Mouse (Mus musculus): ENCODE measurements around the gene Mmp2. TPM values are rescaled to one million over a fixed set of nuclear protein-coding genes. Genes with fewer than 3 reads are reported as not detected.
"Not testable (repeated sequence)": the region's sequence is repeated elsewhere in the genome, so short reads cannot be mapped to it uniquely, and the experiment has no call there.

Gene Mmp2
- total RNA-seq (2021) = 100 to 1,000 TPM in 1 of 2 experiments, 10 to 100 TPM in 1; 94.3 to 106 TPM

DNA sequence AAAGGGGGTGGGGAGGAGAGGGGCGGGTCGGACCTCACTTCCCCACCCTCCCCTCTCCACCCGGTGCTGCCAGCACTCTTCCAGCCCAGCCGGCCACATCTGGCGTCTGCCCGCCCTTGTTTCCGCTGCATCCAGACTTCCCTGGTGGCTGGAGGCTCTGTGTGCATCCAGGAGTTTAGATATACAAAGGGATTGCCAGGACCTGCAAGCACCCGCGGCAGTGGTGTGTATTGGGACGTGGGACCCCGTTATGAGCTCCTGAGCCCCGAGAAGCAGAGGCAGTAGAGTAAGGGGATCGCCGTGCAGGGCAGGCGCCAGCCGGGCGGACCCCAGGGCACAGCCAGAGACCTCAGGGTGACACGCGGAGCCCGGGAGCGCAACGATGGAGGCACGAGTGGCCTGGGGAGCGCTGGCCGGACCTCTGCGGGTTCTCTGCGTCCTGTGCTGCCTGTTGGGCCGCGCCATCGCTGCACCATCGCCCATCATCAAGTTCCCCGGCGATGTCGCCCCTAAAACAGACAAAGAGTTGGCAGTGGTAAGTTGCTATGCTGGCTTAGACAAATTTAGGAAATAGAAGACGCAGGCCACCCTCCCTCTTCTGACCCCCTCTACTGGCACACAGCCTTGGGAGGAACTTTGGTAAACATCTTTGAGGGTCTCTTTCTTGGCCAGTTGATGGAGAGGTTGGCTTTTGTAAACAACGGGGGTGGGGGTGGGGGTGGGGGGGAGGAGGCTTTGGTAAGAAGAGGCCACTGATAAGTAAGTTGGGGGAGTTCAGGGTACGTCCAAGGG lies at the start of gene Mmp2:
Gene Mmp2, plus strand, starts transcription at position 49 of the 792 bp plus-strand sequence.
- intact Hi-C loops (cut with DNase I) = no loop called here
- DNase-seq (ENCODE audit: low spot score) = peak; percentile 71

DNA sequence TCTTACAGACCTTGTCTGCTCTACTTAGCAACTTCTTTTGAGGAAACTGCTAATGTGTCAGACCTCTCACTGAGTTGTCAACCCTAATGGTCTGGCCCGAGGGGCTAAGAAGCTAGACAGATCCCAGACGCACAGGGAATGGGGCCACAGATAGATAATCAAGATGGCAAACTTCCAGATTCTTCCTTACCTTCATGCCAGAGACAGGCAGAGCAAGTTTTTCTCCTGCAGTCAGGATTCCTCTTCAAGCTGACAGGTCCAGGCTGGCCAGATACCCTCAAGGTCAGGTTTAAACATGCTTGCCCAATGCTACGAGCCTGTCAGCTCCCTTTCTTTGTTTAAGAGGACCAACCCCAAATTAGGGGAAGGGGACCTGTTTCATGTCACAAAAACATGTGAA lies 46.1 kb upstream of the Mmp2 start:
- intact Hi-C loops (cut with DNase I) = no loop called here
- no peak for DNase-seq (ENCODE audit: low spot score)

DNA sequence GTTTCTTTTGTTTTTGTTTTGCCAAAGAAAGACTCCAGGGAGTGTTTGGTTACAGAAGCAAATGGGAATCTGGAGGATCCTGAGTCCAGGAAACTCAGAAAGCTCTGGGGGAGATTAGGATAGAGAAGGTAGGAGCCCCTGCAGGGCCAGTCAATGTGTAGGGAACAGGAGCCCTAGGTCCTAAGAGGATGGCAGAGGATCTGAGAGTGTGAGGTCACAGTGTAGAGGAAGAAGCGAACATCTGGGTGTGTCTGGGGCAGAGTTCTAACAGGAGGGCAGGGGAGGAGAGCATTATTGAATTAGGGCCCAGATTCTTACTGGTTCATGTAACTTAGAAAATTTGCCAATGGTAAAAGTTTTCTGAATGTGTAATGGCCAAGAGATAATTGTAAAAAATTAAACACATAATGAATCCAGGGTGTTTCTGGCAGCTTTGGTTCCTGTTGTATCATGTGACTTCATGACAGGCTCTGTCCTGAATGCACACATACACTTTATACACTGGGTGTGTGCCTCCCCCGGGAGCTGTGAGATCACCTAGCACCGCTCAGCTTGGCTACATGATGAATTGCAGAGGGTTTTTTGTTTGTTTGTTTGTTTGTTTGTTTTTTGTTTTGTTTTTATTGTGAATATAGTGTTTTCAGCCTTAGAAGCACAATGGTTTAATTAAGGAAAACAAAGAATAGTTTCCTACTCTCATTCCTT lies 43.0 kb upstream of the Mmp2 start:
- no peak for DNase-seq (ENCODE audit: low spot score)

DNA sequence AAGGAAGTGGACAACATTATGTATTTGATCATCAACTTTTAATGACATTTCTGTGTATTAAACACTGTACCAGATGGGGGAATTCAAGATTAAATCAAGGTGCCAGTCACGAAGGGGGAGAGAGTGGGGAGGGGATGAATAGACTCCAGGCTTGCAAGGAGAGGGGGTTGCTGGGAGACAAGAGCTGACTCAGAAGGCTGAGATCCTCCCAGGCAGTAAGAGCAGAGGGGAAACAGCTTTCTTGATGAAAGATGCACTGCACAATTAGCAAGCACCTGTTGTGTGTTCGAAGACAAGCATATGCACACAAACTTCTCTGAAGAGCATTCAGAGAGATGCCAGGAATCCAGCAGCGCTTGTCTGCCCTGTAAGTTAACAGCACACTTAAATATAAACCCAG lies 36.3 kb upstream of the Mmp2 start:
- intact Hi-C loops (cut with DNase I) = no loop called here
- DNase-seq (ENCODE audit: low spot score) = no peak

More for the DNA sequence above, 43.0 kb upstream of the Mmp2 start:
- intact Hi-C loops (cut with DNase I) = no loop called here

DNA sequence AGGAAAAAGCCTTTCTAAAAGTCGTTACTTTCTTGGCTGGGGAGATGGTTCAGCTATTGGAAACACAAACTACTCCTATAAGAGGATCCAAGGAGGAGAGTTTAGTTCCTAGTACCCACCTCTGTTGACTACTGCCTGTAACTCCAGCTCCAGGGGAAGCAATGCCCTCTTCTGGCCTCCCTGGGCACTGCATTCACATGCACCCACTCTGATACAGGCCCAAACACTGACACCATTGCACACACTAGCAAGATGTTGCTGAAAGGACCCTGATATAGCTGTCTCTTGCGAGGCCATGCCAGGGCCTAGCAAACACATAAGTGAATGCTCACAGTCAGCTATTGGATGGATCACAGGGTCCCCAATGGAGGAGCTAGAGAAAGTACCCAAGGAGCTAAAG lies 35.1 kb upstream of the Mmp2 start:
- DNase-seq (ENCODE audit: low spot score); intact Hi-C loops (cut with DNase I): not testable (repeated sequence)

DNA sequence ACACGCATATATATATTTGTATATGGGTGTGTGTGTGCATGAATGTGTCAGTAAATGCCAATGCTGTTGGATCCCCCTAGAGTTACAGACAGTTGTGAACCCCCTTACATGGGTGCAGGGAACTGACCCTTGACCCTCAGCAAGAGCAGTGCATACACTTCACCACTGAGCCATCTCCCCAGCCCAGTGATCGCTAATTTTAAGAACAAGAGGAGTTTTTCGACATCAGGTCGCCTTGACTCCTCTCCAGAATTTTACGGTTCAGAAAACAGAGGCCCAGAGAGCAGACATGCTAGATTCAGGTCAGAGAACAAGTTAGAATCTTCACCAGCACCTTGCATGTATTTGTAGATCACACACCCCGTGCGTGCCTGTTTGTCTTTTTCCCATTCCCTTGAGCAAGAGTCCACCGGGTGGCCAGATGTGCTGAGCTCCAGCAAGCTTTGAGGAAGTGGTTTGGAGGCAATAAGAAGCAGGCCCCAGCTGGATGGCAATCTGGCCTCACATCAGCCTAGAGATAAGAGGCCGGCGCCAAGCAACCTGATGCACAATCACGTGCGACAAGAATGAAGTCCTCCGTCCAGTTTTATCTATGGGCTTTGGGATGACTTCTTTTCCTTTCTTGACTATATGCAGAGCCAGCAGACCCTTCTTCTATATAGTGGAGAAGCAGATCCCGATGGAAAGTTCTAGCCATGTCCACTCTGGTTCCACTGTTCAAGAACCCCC lies 33.1 kb upstream of the Mmp2 start:
- no peak for DNase-seq (ENCODE audit: low spot score)

DNA sequence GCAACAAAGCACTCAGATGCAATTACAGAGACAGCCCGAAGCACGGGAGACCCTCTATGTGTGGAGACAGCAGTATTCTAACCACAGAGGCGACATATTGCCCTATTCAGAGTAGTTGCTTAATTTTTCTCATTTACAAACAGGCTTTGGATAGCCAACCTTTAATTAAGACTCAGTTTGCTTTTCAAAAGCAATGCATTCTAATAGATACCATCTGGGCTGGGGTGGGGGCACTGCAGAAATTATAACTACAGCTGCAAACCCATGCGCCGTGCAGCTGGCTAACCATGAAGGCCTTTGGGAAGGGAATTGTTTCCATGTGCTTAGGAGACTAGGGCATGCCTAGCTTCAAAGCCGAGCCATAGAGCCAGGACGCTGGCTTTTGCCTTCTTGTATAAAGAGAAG lies 29.6 kb upstream of the Mmp2 start:
- no peak for DNase-seq (ENCODE audit: low spot score)
- intact Hi-C loops (cut with DNase I) = no loop called here

More for the DNA sequence above, 33.1 kb upstream of the Mmp2 start:
- intact Hi-C loops (cut with DNase I) = no loop called here

DNA sequence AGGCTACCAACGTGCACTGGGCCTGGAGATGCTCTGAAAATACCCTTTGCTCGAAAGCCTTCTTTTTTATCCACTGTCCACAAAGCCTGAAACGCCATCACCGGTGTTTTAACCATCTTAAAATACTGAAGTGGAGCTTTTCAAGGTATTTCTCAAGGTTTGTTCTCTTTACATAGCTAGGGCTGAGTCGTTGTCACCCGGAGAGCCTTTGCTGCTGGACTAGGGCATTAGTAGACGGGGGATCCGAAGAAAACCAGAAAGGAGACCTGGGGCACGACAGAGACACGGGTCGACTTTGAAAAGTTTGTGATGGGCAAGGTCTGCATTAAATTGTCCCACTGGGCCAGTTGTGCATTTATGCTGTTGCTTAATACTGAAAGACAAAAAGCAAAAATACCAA lies 27.7 kb upstream of the Mmp2 start:
- intact Hi-C loops (cut with DNase I) = no loop called here
- DNase-seq (ENCODE audit: low spot score) = no peak

DNA sequence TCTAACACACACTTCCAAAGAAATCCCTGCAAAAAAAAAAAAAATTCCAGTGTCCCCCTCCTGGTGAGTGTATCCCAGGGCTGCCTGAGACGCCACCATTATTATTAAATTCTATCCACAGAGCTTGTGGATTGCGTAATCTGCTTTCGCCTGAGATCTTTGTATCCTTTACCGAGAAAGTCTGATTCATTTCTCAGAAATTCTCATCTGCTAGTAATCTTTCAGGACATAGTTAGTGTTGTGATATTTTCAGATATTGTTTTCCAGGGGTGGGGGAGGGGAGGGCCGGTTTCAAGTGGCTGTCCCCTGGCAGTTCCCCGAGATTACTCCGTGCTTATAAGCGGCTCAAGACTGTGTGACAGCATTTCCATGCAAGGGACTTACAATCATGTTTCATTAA lies 25.9 kb upstream of the Mmp2 start:
- DNase-seq (ENCODE audit: low spot score) = no peak
- intact Hi-C loops (cut with DNase I) = no loop called here

DNA sequence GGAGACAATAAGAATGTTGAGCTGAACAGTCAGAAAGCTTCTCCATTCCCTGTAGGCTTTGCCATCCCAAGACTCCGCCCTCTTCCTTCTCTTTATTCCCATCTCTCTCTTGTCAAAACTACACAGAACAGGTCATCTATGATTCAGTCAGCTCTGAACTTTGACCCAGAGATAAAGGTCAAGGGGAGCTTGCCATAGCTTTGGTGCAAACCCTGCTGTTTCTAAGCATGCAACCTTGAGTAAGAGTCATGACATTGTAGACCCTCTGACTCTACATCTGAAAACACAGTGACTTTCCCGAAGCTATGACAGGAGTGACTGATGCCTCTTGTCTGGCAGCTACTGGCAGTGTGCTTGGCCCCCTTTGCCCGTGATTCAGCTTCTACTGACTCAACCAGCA lies 24.5 kb upstream of the Mmp2 start:
- DNase-seq (ENCODE audit: low spot score) = no peak
- intact Hi-C loops (cut with DNase I) = no loop called here

DNA sequence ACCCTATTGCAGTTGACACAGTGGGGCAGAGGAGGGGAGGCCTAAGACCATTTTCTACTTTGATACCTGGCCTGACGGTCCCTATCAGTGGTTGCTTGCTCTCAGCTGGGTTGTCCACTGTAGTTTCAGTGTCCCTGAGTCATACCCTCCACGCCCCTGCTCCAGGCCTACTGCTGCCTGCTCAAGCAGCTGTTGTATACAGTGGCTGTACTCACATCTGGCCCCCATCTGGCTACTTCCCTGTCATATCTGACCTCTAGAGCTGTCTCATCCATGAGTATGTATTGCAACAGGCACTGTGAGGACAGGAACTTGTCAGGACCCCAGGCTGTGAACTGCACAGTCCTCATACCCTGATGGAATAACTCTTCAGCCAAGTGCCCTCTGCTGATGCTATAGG lies 14.3 kb upstream of the Mmp2 start:
- no peak for DNase-seq (ENCODE audit: low spot score)
- intact Hi-C loops (cut with DNase I) = no loop called here

DNA sequence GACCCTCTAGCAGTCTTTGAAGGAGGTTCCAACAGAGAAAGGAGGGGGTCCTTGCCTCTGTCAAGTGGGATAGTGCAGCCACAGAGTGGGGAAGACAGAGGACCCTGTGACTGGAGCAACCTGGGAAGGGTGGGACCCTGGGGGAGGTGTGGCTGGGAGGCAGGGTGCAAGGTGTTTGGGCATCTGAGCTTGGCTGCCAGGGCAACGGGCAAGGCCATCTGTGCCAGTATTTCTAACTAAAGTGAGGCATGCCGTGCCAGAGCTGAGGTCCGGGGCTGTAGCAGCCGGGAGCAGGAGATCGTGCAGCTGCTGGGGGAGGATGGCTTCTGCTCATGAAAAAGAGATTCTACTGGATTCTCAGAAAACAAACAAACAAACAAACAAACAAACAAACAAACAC lies 11.4 kb upstream of the Mmp2 start:
- DNase-seq (ENCODE audit: low spot score) = no peak
- intact Hi-C loops (cut with DNase I) = no loop called here

DNA sequence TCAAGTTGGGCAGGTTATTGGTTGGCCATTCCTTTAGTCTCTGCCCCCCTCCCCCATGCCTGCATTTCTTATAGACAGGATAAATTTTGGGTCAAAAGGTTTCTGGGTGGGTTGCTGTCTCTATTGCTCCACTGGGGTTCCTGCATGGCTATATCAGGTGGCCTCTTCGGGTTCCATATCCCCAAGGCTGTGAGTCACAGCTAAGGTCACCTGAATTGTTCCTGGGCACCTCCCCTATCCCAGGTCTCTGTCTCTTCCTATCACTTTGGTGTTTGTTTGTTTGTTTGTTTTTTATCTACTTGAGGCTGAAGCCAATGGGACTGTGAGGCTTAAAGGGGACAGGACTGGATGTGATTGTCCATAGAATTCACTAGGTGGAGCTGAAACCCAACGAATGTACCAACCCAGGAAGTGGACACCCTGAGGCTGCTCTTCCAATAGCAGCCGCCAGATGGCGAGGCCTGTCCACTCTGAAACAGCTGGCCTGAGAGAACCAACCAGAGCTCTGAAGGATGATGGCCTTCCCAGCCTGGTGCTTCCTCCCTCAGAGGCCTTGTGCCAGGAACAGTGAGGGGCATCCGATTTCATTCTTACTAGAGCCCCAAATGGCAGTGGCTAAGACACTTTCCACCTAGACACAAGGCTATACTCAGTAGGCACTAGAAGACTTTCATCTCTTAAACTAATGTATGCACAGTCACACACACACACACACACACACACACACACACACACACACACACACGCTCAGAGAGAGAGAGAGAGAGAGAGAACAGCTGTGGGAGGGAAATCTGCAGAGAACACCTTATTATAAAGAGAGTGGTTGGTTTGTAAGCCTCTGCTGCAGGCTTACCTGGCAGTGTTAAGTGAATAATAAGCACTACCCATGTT lies 8.9 kb upstream of the Mmp2 start:
- intact Hi-C loops (cut with DNase I) = loop anchor here (1.0 kb wide), 2 partner anchors 65 to 180 kb away; no protein-coding TSS in a partner anchor

DNA sequence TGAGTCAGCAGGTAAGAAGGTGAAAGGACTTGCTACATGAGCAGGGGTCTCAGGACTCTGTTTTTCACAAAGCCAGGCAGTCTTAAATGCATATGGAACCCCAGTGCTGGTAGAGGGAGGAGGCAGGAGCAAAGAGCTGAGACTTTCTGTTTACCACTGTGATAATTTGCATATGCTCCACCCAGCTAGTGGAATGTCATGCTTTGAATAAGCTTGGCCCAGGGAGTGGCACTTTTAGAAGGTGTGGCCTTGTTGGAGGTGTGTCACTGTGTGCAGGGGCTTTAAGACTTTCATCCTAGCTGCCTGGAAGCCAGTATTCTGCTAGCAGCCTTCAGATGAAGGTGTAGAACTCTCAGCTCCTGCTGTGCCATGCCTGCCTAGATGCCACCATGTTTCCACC lies 5.9 kb upstream of the Mmp2 start:
- intact Hi-C loops (cut with DNase I) = no loop called here
- DNase-seq (ENCODE audit: low spot score) = no peak

More for the DNA sequence above, 8.9 kb upstream of the Mmp2 start:
- peak; percentile 73 for DNase-seq (ENCODE audit: low spot score)

DNA sequence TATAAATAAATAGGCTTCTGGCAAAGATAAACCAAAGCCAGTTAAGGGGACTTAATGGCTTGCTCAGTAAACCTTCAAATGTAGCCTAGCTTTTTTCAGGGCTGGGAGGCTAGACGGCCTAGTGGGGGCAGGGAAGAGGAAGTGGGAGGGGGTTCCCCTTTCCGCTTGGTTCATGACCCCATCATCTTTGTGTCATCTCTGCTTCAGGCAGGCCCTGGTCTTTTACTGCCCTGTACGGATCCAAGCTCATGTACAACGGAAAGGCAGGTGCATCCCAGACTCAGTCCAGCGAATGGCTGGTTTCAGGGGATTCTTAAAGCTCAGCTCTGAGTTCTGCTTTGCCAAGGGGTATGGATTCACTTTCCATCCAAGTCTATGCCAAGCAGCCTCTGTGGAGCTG lies 4.7 kb upstream of the Mmp2 start:
- DNase-seq (ENCODE audit: low spot score) = no peak
- intact Hi-C loops (cut with DNase I) = no loop called here

DNA sequence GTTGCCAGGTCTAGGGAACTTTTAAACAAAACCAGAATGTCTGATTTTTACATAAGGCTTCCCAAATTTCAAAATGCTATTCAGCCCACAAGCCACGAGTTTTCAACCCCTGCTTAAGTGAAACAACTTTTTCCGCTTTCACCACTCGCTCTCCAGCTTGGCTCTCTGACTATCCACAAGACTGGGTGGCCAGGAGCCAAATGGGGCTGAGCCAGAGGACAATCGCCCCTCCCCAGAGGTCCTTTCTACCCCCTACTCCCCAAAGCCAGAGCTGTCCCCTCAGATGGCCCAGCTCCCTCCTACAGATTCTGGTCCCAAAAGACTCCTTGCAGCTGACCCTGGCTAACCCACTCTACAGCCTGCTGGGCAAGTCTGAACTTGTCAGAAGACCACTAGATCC lies 1.1 kb upstream of the Mmp2 start:
- intact Hi-C loops (cut with DNase I) = no loop called here
- DNase-seq (ENCODE audit: low spot score) = peak; percentile 40

DNA sequence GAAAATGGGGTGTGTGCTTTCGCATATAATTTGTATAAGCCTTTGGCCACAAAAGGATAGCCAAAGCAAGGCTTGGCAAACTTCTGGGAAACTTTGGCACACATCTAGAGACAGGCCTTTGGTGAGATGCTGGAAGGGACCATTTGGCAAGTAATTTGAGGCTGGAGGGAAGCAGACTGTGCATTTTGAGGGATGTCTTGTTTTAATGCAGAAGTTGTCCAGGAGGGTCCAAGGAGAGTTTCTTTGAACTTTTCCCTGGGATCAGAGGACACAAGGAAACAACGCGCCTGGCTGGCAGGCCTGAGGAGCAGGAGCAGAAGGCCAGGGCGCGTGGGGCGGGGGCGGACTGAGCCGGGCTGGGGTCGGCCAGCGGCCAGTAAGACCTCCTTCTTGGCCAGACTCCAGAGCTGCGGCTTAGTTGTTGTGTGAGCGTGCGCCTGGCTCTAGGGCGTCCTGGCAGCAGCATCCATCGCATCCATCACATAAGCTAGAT lies 1.2 kb downstream of the Mmp2 start:
- DNase-seq (ENCODE audit: low spot score) = no peak
- intact Hi-C loops (cut with DNase I) = no loop called here

DNA sequence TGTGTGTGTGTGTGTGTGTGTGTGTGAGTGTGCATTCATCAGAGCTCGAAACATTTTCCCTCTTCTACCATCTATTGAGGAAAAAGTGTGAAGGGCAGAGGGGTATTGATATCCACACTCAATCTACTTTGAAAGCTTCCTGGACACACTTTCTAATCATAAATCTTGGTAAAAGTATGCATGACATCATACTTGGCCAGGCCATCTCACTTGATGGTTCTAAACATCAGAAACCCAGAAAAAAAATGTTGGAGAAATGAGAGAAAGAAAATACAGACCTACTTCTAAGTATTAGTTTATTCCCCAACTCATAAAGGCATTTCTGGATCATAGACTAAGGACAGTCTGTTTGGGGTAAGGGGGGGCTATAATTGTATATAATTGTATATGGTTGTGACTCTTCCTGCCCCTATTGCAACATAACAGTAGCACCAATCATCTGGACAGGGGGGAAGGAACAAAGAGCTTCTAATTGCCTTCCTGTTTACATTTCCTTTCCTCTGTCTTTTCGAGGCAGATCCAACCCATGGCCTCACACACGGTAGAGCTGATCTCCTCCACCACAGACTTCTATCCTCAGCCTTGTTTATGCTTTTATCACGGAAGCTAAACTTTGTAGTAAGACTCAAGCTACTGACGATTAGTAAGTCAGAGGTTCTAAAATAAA lies 7.1 kb downstream of the Mmp2 start:
- DNase-seq (ENCODE audit: low spot score) = no peak
- intact Hi-C loops (cut with DNase I) = no loop called here
